Mouse (Mus musculus): ENCODE results near the gene Trpm3. TPM values are rescaled to one million over a fixed set of nuclear protein-coding genes. Genes with fewer than 3 reads are reported as not detected.
"Not testable (repeated sequence)": the region's sequence is repeated elsewhere in the genome, so short reads cannot be mapped to it uniquely, and the experiment has no call there.

The Trpm3 gene
- polyA plus RNA-seq, 1 experiment from 2014 or later = 4.5 TPM

DNA sequence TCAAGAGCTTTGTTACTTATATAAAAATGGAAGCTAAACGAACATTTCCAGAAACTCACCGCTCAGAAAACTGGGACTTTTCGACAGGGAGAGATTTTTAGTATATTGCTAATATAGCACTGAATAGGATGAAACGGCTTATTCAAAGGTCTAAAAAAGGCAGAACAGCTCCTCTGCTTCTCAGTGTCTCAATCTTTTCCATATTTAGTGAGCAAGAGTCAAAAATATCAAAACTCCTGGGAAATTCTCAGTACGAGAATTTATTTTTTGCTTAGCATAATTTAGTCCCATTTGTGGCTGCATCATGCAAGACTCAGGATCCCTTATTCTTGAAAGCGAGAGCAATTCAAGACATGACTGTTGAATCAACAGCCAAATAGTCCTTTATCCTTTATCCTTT is 884.1 kb downstream of the Trpm3 start:
- Histone ChIP-seq H3K36me3 (no peaks in the 10 kb centered on the region), H3K27me3 (no peaks in the 10 kb centered on the region), H3K4me1 (no peaks in the 10 kb centered on the region), H3K9ac (no peak overlapping the region), H3K4me3 (no peak overlapping the region), H3K4me2 (no peak overlapping the region), H3K9me3 (no peaks in the 10 kb centered on the region), H3K27ac (no peak overlapping the region)
- 91% methylated on average over 6 of the region's 6 CpGs for WGBS
- no peak for ATAC-seq (ENCODE audit: insufficient number of reproducible peaks, low FRiP score, low TSS enrichment, low read depth)

- no peaks in the 10 kb centered on the region for H3K9me3 ChIP-seq
- no peak overlapping the region for H3K4me3 ChIP-seq
- H3K27me3 ChIP-seq = no peaks in the 10 kb centered on the region
- no peaks in the 10 kb centered on the region for H3K36me3 ChIP-seq
- H3K4me2 ChIP-seq = no peak overlapping the region
- no peaks in the 10 kb centered on the region for H3K4me1 ChIP-seq
- H3K27ac ChIP-seq = no peak overlapping the region
- WGBS = 80% methylated on average over 7 of the region's 7 CpGs
- H3K9ac ChIP-seq = no peak overlapping the region
- no peak for ATAC-seq (ENCODE audit: insufficient number of reproducible peaks, low FRiP score, low TSS enrichment, low read depth)
These were observed 884.6 kb downstream of the Trpm3 start for GRCm38 (mm10) chr19:23023316-23023960.

DNA sequence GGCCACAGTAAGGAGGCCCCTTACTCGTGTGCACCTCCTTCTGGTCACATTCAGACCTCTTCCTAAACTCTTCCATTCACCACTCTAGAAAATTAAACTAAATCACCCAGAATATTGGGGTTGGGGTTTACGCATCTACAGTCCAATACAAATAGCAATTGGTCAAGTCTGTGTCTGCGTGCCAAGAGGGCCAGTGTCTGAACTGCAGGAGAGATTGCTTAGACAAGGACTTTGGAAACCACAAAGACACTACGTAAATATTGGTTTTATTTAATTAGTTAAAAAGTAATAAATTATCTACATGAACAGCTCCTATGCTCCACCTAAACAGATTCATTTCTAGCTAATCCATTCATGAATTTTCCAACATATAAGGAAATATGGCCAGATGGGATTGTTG is 886.0 kb downstream of the Trpm3 start:
- no peak overlapping the region for H3K4me3 ChIP-seq
- no peaks in the 10 kb centered on the region for H3K4me1 ChIP-seq
- no peak for ATAC-seq (ENCODE audit: insufficient number of reproducible peaks, low FRiP score, low TSS enrichment, low read depth)
- WGBS = 81% methylated on average over 4 of the region's 4 CpGs
- no peaks in the 10 kb centered on the region for H3K27me3 ChIP-seq
- no peak overlapping the region for H3K4me2 ChIP-seq
- H3K27ac ChIP-seq = no peak overlapping the region
- no peaks in the 10 kb centered on the region for H3K36me3 ChIP-seq
- H3K9ac ChIP-seq = no peak overlapping the region
- H3K9me3 ChIP-seq = no peaks in the 10 kb centered on the region

GRCm38 (mm10) chr19:23026427-23026826 is 887.6 kb downstream of the Trpm3 start:
- Histone ChIP-seq H3K4me1 (no peaks in the 10 kb centered on the region), H3K9ac (no peak overlapping the region), H3K4me2 (no peak overlapping the region), H3K27me3 (no peaks in the 10 kb centered on the region), H3K4me3 (no peak overlapping the region), H3K9me3 (no peaks in the 10 kb centered on the region), H3K27ac (no peak overlapping the region), H3K36me3 (no peaks in the 10 kb centered on the region)
- ATAC-seq (ENCODE audit: insufficient number of reproducible peaks, low FRiP score, low TSS enrichment, low read depth) = no peak
- 85% methylated on average over 7 of the region's 7 CpGs for WGBS

- no peak overlapping the region for H3K4me2 ChIP-seq
- no peak overlapping the region for H3K9ac ChIP-seq
- WGBS = 64% methylated on average over 5 of the region's 5 CpGs
- ATAC-seq (ENCODE audit: insufficient number of reproducible peaks, low FRiP score, low TSS enrichment, low read depth) = no peak
- H3K4me3 ChIP-seq = no peak overlapping the region
- no peaks in the 10 kb centered on the region for H3K4me1 ChIP-seq
- no peaks in the 10 kb centered on the region for H3K9me3 ChIP-seq
- no peaks in the 10 kb centered on the region for H3K27me3 ChIP-seq
- no peaks in the 10 kb centered on the region for H3K36me3 ChIP-seq
- H3K27ac ChIP-seq = no peak overlapping the region
These were observed 889.4 kb downstream of the Trpm3 start for GRCm38 (mm10) chr19:23028283-23028682.

GRCm38 (mm10) chr19:23033343-23033742 is 894.5 kb downstream of the Trpm3 start:
- not testable (repeated sequence) for H3K4me2 ChIP-seq; H3K9ac ChIP-seq; H3K4me1 ChIP-seq; H3K4me3 ChIP-seq; H3K27ac ChIP-seq; H3K36me3 ChIP-seq; H3K9me3 ChIP-seq; H3K27me3 ChIP-seq; ATAC-seq (ENCODE audit: insufficient number of reproducible peaks, low FRiP score, low TSS enrichment, low read depth)
- 63% methylated on average over 1 of the region's 1 CpGs for WGBS

GRCm38 (mm10) chr19:23034117-23034516 is 895.3 kb downstream of the Trpm3 start:
- Histone ChIP-seq H3K36me3 (no peaks in the 10 kb centered on the region), H3K4me2 (no peak overlapping the region), H3K9me3 (no peaks in the 10 kb centered on the region), H3K9ac (no peak overlapping the region), H3K27me3 (no peaks in the 10 kb centered on the region), H3K4me3 (no peak overlapping the region), H3K4me1 (no peaks in the 10 kb centered on the region), H3K27ac (no peak overlapping the region)
- ATAC-seq (ENCODE audit: insufficient number of reproducible peaks, low FRiP score, low TSS enrichment, low read depth) = no peak
- WGBS = 78% methylated on average over 5 of the region's 5 CpGs

- no peak overlapping the region for H3K4me3 ChIP-seq
- H3K27ac ChIP-seq = no peak overlapping the region
- no peaks in the 10 kb centered on the region for H3K36me3 ChIP-seq
- H3K9me3 ChIP-seq = no peaks in the 10 kb centered on the region
- no peaks in the 10 kb centered on the region for H3K27me3 ChIP-seq
- ATAC-seq (ENCODE audit: insufficient number of reproducible peaks, low FRiP score, low TSS enrichment, low read depth) = no peak
- no peak overlapping the region for H3K4me2 ChIP-seq
- WGBS = 88% methylated on average over 4 of the region's 4 CpGs
- H3K4me1 ChIP-seq = no peaks in the 10 kb centered on the region
- H3K9ac ChIP-seq = no peak overlapping the region
These were observed 896.1 kb downstream of the Trpm3 start for GRCm38 (mm10) chr19:23034933-23035332.

DNA sequence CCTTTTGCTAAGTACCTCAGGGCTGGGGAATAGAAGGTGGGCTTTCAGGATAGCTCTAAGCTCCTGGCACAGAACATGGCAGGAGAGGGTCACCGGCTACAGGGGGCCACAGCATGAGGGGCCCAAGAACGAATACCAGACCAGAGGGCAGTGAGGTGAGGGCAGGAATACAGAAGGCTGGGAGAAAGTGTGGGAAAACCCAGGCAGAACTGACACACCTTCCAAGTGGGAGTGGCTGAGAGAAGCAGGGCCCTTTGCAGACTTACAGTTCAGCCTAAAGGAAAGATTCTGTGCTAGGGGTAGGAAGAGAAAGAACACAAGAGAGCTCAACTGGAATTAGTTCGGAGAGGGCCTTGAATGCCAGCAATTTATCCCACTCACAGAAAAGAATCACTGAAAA is 896.9 kb downstream of the Trpm3 start:
- Histone ChIP-seq H3K4me2 (no peak overlapping the region), H3K27ac (no peak overlapping the region), H3K9ac (no peak overlapping the region), H3K27me3 (no peaks in the 10 kb centered on the region), H3K36me3 (no peaks in the 10 kb centered on the region), H3K4me1 (no peaks in the 10 kb centered on the region), H3K9me3 (no peaks in the 10 kb centered on the region), H3K4me3 (no peak overlapping the region)
- 83% methylated on average over 3 of the region's 3 CpGs for WGBS
- no peak for ATAC-seq (ENCODE audit: insufficient number of reproducible peaks, low FRiP score, low TSS enrichment, low read depth)

DNA sequence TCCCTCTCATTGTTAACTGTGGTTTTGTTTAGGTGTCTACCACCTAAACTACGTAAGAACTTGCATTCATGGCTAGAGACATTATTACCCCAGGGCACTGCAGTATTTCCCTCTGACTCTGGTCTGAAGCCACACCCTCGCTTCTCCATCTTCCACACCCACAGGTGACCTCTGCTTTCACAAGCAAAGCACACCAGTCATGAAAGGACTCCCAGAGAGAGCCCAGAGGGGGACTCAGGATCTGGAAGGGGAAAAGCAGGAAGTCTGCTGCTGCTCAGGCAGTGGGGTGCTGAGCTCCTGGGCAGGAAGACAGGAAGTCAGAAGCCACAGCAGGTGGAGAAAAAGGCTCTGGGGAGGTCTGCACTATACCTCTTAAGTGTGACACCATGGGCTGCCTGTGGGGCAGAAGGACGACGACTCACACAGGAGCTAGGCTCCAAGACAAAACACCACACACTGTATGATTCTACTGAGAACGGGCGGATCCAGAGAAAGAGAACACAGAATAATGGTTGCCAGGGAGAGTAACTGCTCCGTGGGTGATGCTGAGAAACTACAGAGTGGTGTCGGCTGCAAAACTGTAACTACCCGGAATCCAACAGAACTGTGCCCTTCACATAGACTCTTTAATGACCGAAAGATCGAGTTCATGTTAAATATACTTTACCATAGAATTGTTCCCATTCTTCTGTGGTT is 898.1 kb downstream of the Trpm3 start:
- no peak overlapping the region for H3K9ac ChIP-seq
- no peaks in the 10 kb centered on the region for H3K4me1 ChIP-seq
- no peak for ATAC-seq (ENCODE audit: insufficient number of reproducible peaks, low FRiP score, low TSS enrichment, low read depth)

GRCm38 (mm10) chr19:23037499-23037898 is 898.7 kb downstream of the Trpm3 start:
- no peak for ATAC-seq (ENCODE audit: insufficient number of reproducible peaks, low FRiP score, low TSS enrichment, low read depth)
- no peak overlapping the region for H3K9ac ChIP-seq
- no peak overlapping the region for H3K4me2 ChIP-seq
- no peak overlapping the region for H3K4me3 ChIP-seq
- H3K36me3 ChIP-seq = no peaks in the 10 kb centered on the region
- WGBS = 77% methylated on average over 14 of the region's 14 CpGs
- no peak overlapping the region for H3K27ac ChIP-seq
- no peaks in the 10 kb centered on the region for H3K4me1 ChIP-seq
- H3K9me3 ChIP-seq = no peaks in the 10 kb centered on the region
- H3K27me3 ChIP-seq = no peaks in the 10 kb centered on the region

More for the DNA sequence above, 898.1 kb downstream of the Trpm3 start:
- Histone ChIP-seq H3K9me3 (no peaks in the 10 kb centered on the region), H3K4me3 (no peak overlapping the region), H3K27me3 (no peaks in the 10 kb centered on the region), H3K27ac (no peak overlapping the region), H3K4me2 (no peak overlapping the region), H3K36me3 (no peaks in the 10 kb centered on the region)
- WGBS = 51% methylated on average over 11 of the region's 11 CpGs

- no peak overlapping the region for H3K4me3 ChIP-seq
- 75% methylated on average over 2 of the region's 2 CpGs for WGBS
These were observed 899.5 kb downstream of the Trpm3 start for GRCm38 (mm10) chr19:23038321-23038720.

More at GRCm38 (mm10) chr19:23038321-23038720, 899.5 kb downstream of the Trpm3 start:
- no peak overlapping the region for H3K27ac ChIP-seq
- no peaks in the 10 kb centered on the region for H3K36me3 ChIP-seq
- ATAC-seq (ENCODE audit: insufficient number of reproducible peaks, low FRiP score, low TSS enrichment, low read depth) = no peak
- no peaks in the 10 kb centered on the region for H3K27me3 ChIP-seq
- no peak overlapping the region for H3K9ac ChIP-seq
- H3K9me3 ChIP-seq = no peaks in the 10 kb centered on the region
- no peaks in the 10 kb centered on the region for H3K4me1 ChIP-seq
- no peak overlapping the region for H3K4me2 ChIP-seq
